Mouse (Mus musculus) kidney, postnatal 25 days (tissue): Measurements from ENCODE around the gene Slc5a7.
A peak's percentile ranks its signal among the peaks of the same experiment; 100 is the strongest.

Source experiments
- DNase-seq, 2 experiments: peaks; one replicate each; pipeline ENCODE4 v3.0.0; 2021; ENCODE audit warnings: mixed read lengths in 2 of 2

Slc5a7 gene

DNA sequence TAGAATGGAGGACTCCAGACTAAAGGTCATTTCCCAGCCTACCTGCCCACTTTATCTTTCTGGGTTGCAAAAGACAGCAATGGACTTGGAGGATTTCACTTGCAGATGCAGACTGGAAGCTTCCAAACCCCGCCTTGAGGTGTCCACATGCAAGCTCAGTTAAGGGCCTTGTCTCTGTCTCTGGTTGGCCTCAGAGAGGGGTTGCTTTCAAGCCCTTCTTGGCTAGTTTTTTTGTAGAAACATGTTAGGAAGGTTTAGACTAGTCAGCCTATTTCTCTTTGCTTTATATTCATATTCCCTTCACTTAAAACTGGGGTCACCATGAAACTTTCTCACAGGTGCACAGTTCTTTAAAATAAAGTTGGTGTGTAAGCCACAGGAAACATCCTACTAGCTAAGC is at the start of gene Slc5a7:
TSS of gene Slc5a7 (minus strand) at position 101 of the 400 bp plus-strand sequence.
- no peak for DNase-seq

DNA sequence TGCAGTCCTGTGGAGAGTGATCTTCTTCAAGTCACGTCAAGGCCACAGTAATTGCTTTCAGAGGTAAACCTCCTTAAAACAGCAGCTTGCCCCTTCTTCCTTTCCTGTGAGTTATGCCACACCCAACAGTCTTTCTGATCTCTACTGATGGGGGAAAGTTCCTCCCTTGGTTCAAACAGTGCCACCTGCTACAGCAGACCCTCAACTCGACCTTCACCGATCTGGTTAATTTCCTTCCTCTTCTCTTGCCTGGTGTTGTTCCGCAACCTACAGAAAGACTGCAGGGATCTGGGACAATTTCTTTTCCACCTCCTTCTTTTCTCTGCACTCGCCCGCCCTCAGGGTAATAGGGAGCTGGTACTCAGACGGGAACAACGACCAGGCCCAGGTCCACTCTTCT is 48.8 kb upstream of the Slc5a7 start:
- no peak for DNase-seq

GRCm38 (mm10) chr17:54343395-54343794 is 44.6 kb upstream of the Slc5a7 start:
- DNase-seq, result peak in 1 of 2 experiments; percentile 4

DNA sequence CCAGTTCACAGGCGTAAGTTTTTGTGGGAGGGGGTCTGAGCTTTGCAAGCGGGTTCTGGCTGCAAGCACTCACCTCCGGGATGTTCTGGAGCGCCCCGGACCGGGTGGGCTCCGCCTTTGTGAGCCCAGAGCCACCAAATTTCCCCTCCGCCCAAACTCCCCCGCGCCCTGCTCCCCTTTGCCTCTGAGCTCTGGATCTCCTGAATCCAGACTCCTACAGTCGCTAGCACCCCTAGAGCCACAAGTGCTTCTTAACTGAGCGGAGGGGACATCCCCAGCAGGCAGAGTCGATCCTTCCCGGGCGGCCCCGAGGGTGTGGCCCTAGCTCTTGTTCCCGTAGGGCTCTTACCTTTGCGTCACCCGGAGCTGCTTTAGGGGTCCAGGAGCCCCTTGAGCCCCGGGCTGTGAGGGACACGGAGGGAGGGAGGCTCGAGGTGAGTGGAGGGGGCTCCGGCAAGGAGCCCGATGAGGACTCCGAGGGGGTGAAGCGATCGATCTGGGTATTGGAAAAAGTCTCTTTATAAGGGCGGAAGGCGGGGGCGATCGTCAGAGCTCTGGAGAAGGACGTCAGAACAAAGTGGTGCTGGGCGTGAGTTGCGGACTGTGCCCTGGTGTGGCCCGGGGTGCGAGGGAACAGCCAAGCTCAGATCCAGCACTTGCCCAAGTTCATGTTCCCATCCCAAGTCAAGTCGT is 456 bp downstream of the Slc5a7 start:
- no peak for DNase-seq

GRCm38 (mm10) chr17:54250783-54251182 is 48.1 kb downstream of the Slc5a7 start:
- no peak for DNase-seq

DNA sequence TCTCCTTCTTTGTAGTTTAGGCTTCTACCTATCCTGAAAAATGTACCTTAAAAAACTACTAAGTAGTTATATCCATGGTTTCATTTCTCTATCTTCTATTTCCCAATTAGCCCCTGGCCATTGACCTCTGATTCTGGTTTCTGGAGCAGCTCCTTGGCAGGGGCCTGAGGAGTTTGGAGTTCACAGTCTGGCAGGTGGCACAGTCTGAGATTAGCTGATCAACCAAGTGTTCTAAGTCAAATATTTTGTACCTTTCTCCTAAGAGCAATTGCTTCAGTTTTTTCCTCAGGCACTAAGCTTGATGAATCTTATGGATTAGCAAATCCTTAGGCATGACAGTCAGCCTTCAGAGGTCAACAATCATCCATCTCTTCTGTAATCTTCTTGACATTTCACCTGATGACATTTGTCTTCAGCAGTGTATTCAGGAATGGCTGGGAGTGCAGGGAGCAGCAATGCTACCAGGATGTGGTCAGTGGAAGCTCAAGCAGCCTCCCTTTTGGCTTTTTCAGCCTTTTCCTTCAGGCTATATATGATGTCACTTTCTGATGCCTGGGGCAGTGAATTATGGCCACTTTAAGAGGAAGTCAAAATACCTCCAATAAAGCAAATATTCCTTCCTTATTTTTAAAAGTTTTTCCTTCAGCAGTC is 55.1 kb downstream of the Slc5a7 start:
- no peak for DNase-seq

GRCm38 (mm10) chr17:54239435-54239834 is 59.4 kb downstream of the Slc5a7 start:
- peak in 1 of 2 experiments; percentile 29 for DNase-seq
